Mouse (Mus musculus): ENCODE data around the gene Epha3. TPM values are rescaled to one million over a fixed set of nuclear protein-coding genes. Genes with fewer than 3 reads are reported as not detected.

Gene Epha3
- 10 to 100 TPM in 2 of 4 experiments, 1 to 10 TPM in 2; 8.6 to 10.9 (median 9.7) TPM for total RNA-seq (2022)

- DNase-seq (ENCODE audit: low spot score in 2 of 2): peak; percentile 61 to 70
Measured at GRCm38 (mm10) chr16:63863913-63864330, at the start of gene Epha3. TSS of gene Epha3 (minus strand) at chr16:63864175.

DNA sequence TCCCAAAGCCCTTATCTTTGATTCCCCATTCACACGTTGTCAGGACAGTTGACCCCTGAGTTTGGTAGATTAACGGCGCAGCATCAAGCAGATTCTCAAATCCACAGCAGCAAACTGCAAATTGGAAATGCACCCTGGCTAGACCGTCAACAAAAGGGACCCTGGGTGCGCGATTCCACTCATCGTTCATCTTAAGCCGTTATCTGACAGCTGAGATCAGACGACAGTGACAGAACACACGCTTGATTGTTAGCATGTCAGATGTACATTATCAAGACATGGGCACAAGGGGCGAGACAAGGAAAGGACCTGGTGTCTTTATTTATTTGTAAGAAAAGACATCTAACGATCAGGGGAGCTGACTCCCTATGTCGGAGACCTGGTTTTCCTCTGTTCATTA lies 39.5 kb upstream of the Epha3 start:
- DNase-seq (ENCODE audit: low spot score in 2 of 2): no peak

- no peak for DNase-seq (ENCODE audit: low spot score in 2 of 2)
Measured at GRCm38 (mm10) chr16:63881190-63881589, 17.2 kb upstream of the Epha3 start.

GRCm38 (mm10) chr16:63872313-63872712 lies 8.3 kb upstream of the Epha3 start:
- DNase-seq (ENCODE audit: low spot score in 2 of 2): no peak

GRCm38 (mm10) chr16:63864463-63864976 lies 545 bp upstream of the Epha3 start:
- DNase-seq (ENCODE audit: low spot score in 2 of 2): no peak

- peak; percentile 9 to 10 for DNase-seq (ENCODE audit: low spot score in 2 of 2)
Measured at GRCm38 (mm10) chr16:63863181-63863580, 794 bp downstream of the Epha3 start.

DNA sequence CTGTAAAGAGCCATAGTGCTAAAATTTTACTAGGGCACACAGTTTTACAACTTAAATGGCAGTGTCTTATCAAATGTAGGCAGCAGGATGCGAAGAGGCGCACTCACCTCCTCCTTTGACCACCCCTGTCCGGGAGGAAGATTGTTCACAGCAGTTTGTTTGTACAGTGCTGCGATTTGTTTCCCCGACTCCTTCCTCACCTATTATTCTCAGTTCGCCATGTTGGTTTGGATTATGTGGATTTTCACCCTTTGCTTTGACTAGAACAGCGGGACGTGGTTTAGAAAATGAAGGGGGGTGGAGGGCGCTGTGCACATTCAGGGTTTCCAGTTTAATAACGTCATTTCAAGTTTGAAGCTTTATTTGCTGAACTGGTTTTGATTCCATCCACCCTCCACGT lies 6.4 kb downstream of the Epha3 start:
- peak in 1 of 2 experiments; percentile 15 for DNase-seq (ENCODE audit: low spot score in 2 of 2)

DNA sequence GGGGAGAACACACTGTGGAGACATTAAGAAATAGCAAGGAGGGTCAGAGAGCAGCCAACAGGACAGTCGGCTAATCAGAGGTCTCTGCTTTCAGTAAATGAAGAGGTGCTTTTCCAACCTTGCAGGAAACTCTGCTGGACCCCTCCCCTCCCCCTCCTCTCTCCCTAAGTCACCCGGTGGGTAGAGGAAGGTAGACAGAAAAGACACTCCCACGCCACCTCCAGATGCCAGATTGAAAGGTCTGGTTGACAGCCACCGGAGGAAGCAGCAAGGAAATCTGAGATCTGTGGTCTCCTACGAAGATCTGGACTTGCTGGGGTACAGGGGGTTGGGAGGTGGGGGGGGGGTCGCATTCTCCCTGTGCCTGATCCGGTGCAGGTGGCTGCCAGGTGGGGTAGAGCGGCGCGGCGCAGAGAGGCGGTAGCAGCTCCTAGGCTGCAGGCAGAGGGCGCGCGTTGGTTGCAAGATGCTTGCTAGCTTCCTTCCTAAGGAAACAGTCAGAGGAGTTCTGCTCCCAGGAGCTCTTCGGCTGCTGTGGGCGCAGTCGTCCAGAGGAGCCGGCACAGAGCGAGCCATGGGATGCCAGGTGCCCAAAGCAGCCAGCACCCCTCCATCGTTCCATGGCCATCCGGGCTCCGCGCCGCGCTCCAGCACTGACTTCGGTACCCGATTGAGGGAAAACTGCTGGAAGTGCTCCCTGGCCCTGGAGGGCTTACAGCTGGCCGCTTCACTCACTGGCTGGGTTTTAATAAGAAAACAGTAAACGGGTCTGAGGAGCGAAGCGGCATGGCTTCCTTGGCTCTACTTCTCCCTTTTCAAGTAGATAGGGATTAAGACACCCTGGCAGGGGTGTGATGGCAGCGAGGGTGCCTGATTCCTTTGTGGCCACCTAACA lies 7.1 kb downstream of the Epha3 start:
- DNase-seq (ENCODE audit: low spot score in 2 of 2): peak; percentile 61 to 76

DNA sequence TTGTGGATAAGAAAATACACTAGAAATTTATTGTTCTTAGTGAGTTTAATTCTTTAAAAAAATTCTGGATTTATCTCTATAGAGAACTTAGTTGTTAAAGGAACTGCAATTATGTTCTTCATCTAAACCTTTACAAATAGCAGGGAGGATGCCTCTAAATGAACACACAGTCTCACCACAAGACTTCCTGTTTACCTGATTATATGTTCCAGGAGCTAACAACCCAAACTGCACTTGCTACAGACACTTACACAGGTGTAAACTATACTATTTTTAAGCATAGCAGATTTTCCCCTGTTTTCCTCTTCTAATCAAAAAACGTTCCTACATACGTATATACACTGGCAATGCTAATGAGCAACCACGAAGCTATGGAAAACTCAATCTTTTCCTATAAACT lies 13.7 kb downstream of the Epha3 start:
- DNase-seq (ENCODE audit: low spot score in 2 of 2): no peak

- no peak for DNase-seq (ENCODE audit: low spot score in 2 of 2)
Measured at GRCm38 (mm10) chr16:63842911-63843310, 21.1 kb downstream of the Epha3 start.

DNA sequence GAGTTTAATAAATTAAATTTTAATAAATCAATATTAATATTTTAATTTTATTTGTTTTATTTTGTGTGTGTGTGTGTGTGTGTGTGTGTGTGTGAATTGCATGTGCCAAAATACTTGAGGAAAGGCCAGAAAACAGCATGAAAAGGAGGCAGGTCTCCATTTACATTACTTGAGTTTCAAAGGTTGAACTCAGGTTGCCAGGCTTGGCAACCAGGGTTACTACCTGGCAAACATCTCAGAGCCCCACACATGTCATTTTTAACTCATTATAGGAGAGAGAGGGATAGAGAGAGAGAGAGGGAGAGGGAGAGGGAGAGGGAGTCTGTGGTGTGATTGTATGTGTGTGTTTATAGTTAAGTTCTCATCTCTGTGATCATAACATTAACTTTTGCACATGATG lies 26.5 kb downstream of the Epha3 start:
- DNase-seq (ENCODE audit: low spot score in 2 of 2): no peak

- DNase-seq (ENCODE audit: low spot score in 2 of 2): no peak
Measured at GRCm38 (mm10) chr16:63821164-63821563, 42.8 kb downstream of the Epha3 start.

- DNase-seq (ENCODE audit: low spot score in 2 of 2): no peak
Measured at GRCm38 (mm10) chr16:63817606-63818005, 46.4 kb downstream of the Epha3 start.

DNA sequence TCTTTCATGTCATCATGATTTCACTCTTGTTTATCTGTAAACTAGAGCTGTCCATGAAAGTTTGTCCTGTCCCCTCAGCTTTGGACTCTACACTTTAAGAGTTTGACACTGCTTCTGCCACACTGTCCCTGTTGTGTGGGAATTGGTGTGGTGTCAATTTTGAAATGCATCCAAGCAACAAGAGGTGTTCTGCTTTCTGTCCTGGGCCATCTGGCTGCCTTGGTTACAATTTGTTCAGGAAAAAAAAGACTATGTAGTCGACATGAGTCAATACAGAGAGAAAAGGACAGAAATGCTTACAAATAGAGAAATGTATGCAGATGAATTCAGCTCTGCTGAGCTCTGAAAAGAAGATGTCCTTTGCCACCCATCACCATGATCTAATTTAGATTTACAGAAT lies 47.3 kb downstream of the Epha3 start:
- DNase-seq (ENCODE audit: low spot score in 2 of 2): no peak

- no peak for DNase-seq (ENCODE audit: low spot score in 2 of 2)
Measured at GRCm38 (mm10) chr16:63809871-63810270, 54.1 kb downstream of the Epha3 start.

GRCm38 (mm10) chr16:63808991-63809390 lies 55.0 kb downstream of the Epha3 start:
- DNase-seq (ENCODE audit: low spot score in 2 of 2): no peak

GRCm38 (mm10) chr16:63806437-63807129 lies 57.4 kb downstream of the Epha3 start:
- DNase-seq (ENCODE audit: low spot score in 2 of 2): no peak

GRCm38 (mm10) chr16:63806025-63806424 lies 58.0 kb downstream of the Epha3 start:
- no peak for DNase-seq (ENCODE audit: low spot score in 2 of 2)

DNA sequence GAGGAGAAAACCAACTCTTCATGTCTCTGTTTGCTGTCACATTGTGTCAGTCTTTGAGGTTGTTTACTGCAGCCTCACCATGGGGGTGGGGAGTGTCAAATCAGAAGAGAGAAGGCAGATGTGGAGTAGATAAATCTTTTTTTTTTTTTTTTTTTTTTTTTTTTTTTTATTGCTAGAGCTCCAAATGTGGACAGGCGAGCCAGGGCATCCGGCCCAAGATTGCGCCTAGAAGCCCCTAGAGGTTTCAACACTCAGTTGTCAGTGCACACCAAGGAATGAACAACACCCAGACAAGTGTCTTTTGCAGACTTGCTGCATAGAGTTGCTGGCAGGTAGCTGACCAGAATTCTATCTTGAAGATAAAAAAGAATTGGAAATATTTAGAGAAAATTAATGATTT lies 62.5 kb downstream of the Epha3 start:
- DNase-seq (ENCODE audit: low spot score in 2 of 2): no peak

DNA sequence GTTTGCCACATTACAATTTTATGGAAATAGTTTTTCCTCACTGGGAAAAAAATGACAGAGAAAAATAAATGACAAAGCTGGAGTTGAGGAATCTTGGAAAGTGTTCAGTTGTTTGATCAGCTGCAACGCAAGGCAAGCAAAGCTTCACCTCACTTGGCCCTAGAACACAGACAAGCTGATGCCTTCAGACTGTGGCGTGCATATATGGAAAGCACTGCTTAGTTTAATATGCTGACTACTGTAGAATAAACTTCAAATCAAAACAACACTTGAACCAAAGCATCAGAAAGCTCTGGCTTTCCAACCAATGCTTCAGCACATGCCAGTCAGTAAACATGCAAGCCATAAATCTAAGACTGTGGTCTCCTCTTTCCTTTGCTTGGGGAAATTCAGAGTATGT lies 65.6 kb downstream of the Epha3 start:
- no peak for DNase-seq (ENCODE audit: low spot score in 2 of 2)

GRCm38 (mm10) chr16:63794292-63794691 lies 69.7 kb downstream of the Epha3 start:
- DNase-seq (ENCODE audit: low spot score in 2 of 2): no peak

DNA sequence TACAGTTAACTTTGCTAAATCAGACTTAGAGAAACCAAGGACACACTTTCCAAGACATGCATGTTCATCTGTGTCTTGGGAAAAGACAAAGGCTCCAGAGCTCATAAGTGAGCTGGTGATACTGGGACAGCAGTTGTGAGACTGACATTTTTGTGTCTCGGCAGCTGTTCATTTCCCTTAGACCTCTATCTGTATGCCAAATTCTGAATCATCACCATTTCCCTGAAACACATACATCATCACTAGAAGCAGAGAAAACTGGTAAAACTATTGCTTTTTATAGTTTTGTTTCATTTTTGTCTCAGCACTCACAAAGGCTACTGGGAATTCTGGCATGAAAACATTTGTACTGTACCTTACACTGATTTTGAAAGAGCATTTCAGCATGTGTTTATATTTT lies 70.2 kb downstream of the Epha3 start:
- no peak for DNase-seq (ENCODE audit: low spot score in 2 of 2)

All from left cerebral cortex, adult 8-10 months (tissue).